Mouse (Mus musculus): ENCODE data around the gene Ppp1r9a. TPM values are rescaled to one million over a fixed set of nuclear protein-coding genes. Genes with fewer than 3 reads are reported as not detected.

Ppp1r9a gene
- polyA plus RNA-seq, 1 experiment from 2014 or later = 21.3 TPM

GRCm38 (mm10) chr6:4972808-4973207 is 70.1 kb downstream of the Ppp1r9a start:
- Histone ChIP-seq H3K9ac (ENCODE audit: low read length) (no peak overlapping the region), H3K27me3 (replicated peaks; ENCODE audit: control insufficient read depth, insufficient read depth, low read length) (no peaks in the 10 kb centered on the region), H3K27ac (ENCODE audit: low read depth, low read length) (no peak overlapping the region), H3K4me1 (ENCODE audit: control insufficient read depth, insufficient read depth, low read length) (peaks cover 2% of the 10 kb centered on the region; the same call in 1 of the 2 replicates), H3K4me2 (ENCODE audit: low read length) (no peak overlapping the region), H3K36me3 (ENCODE audit: control insufficient read depth, insufficient read depth, low read length) (no peaks in the 10 kb centered on the region), H3K9me3 (replicated peaks; ENCODE audit: control insufficient read depth, low read length) (no peaks in the 10 kb centered on the region), H3K4me3 (ENCODE audit: low read depth, low read length) (no peak overlapping the region)
- peak; percentile 79 for ATAC-seq
- DNase-seq (ENCODE audit: low spot score) = peak; percentile 49
- WGBS = 31% methylated on average over 6 of the region's 6 CpGs

- Histone ChIP-seq H3K9ac (ENCODE audit: low read length) (no peak overlapping the region), H3K36me3 (ENCODE audit: control insufficient read depth, insufficient read depth, low read length) (no peaks in the 10 kb centered on the region), H3K4me3 (ENCODE audit: low read depth, low read length) (no peak overlapping the region), H3K27ac (ENCODE audit: low read depth, low read length) (no peak overlapping the region), H3K4me2 (ENCODE audit: low read length) (no peak overlapping the region), H3K9me3 (replicated peaks; ENCODE audit: control insufficient read depth, low read length) (no peaks in the 10 kb centered on the region), H3K4me1 (ENCODE audit: control insufficient read depth, insufficient read depth, low read length) (peaks cover 2% of the 10 kb centered on the region; the same call in 1 of the 2 replicates), H3K27me3 (replicated peaks; ENCODE audit: control insufficient read depth, insufficient read depth, low read length) (no peaks in the 10 kb centered on the region)
- DNase-seq (ENCODE audit: low spot score) (no peak), ATAC-seq (no peak; the same call in 1 of the 2 replicates)
- WGBS = 93% methylated on average over 10 of the region's 10 CpGs
Observed at GRCm38 (mm10) chr6:4973337-4973736, 70.6 kb downstream of the Ppp1r9a start.

- H3K36me3 ChIP-seq (ENCODE audit: control insufficient read depth, insufficient read depth, low read length) = no peaks in the 10 kb centered on the region
- H3K9me3 ChIP-seq (replicated peaks; ENCODE audit: control insufficient read depth, low read length) = no peaks in the 10 kb centered on the region
- no peak for DNase-seq (ENCODE audit: low spot score)
- H3K4me2 ChIP-seq (ENCODE audit: low read length) = no peak overlapping the region
- H3K4me1 ChIP-seq (ENCODE audit: control insufficient read depth, insufficient read depth, low read length) = peaks cover 4% of the 10 kb centered on the region; the same call in 1 of the 2 replicates
- H3K27ac ChIP-seq (ENCODE audit: low read depth, low read length) = no peak overlapping the region
- WGBS = 92% methylated on average over 4 of the region's 4 CpGs
- no peak overlapping the region for H3K4me3 ChIP-seq (ENCODE audit: low read depth, low read length)
- no peaks in the 10 kb centered on the region for H3K27me3 ChIP-seq (replicated peaks; ENCODE audit: control insufficient read depth, insufficient read depth, low read length)
- H3K9ac ChIP-seq (ENCODE audit: low read length) = no peak overlapping the region
- no peak for ATAC-seq
Observed at GRCm38 (mm10) chr6:4977515-4977914, 74.8 kb downstream of the Ppp1r9a start.

- H3K27ac ChIP-seq (ENCODE audit: low read depth, low read length) = no peak overlapping the region
- no peaks in the 10 kb centered on the region for H3K27me3 ChIP-seq (replicated peaks; ENCODE audit: control insufficient read depth, insufficient read depth, low read length)
- H3K4me1 ChIP-seq (ENCODE audit: control insufficient read depth, insufficient read depth, low read length) = peaks cover 2% of the 10 kb centered on the region; the same call in 1 of the 2 replicates
- H3K4me2 ChIP-seq (ENCODE audit: low read length) = no peak overlapping the region
- 95% methylated on average over 2 of the region's 2 CpGs for WGBS
- DNase-seq (ENCODE audit: low spot score) = no peak
- ATAC-seq = no peak
- no peak overlapping the region for H3K4me3 ChIP-seq (ENCODE audit: low read depth, low read length)
- H3K9me3 ChIP-seq (replicated peaks; ENCODE audit: control insufficient read depth, low read length) = no peaks in the 10 kb centered on the region
- no peak overlapping the region for H3K9ac ChIP-seq (ENCODE audit: low read length)
- no peaks in the 10 kb centered on the region for H3K36me3 ChIP-seq (ENCODE audit: control insufficient read depth, insufficient read depth, low read length)
Observed at GRCm38 (mm10) chr6:4978249-4978648, 75.5 kb downstream of the Ppp1r9a start.

- no peak for DNase-seq (ENCODE audit: low spot score)
- H3K27ac ChIP-seq (ENCODE audit: low read depth, low read length) = no peak overlapping the region
Observed at GRCm38 (mm10) chr6:4978897-4979296, 76.2 kb downstream of the Ppp1r9a start.

GRCm38 (mm10) chr6:4980113-4980512 is 77.4 kb downstream of the Ppp1r9a start:
- 52% methylated on average over 3 of the region's 3 CpGs for WGBS
- no peaks in the 10 kb centered on the region for H3K36me3 ChIP-seq (ENCODE audit: control insufficient read depth, insufficient read depth, low read length)
- H3K4me1 ChIP-seq (ENCODE audit: control insufficient read depth, insufficient read depth, low read length) = peaks cover 2% of the 10 kb centered on the region; the same call in 1 of the 2 replicates
- no peak overlapping the region for H3K4me3 ChIP-seq (ENCODE audit: low read depth, low read length)
- H3K9ac ChIP-seq (ENCODE audit: low read length) = no peak overlapping the region
- DNase-seq (ENCODE audit: low spot score) (no peak), ATAC-seq (no peak)
- H3K27me3 ChIP-seq (replicated peaks; ENCODE audit: control insufficient read depth, insufficient read depth, low read length) = no peaks in the 10 kb centered on the region
- H3K4me2 ChIP-seq (ENCODE audit: low read length) = no peak overlapping the region
- no peaks in the 10 kb centered on the region for H3K9me3 ChIP-seq (replicated peaks; ENCODE audit: control insufficient read depth, low read length)
- no peak overlapping the region for H3K27ac ChIP-seq (ENCODE audit: low read depth, low read length)

More at GRCm38 (mm10) chr6:4978897-4979296, 76.2 kb downstream of the Ppp1r9a start:
- Histone ChIP-seq H3K4me1 (ENCODE audit: control insufficient read depth, insufficient read depth, low read length) (peaks cover 2% of the 10 kb centered on the region; the same call in 1 of the 2 replicates), H3K4me3 (ENCODE audit: low read depth, low read length) (no peak overlapping the region), H3K9me3 (replicated peaks; ENCODE audit: control insufficient read depth, low read length) (no peaks in the 10 kb centered on the region), H3K4me2 (ENCODE audit: low read length) (no peak overlapping the region), H3K36me3 (ENCODE audit: control insufficient read depth, insufficient read depth, low read length) (no peaks in the 10 kb centered on the region), H3K9ac (ENCODE audit: low read length) (no peak overlapping the region), H3K27me3 (replicated peaks; ENCODE audit: control insufficient read depth, insufficient read depth, low read length) (no peaks in the 10 kb centered on the region)
- ATAC-seq = no peak

GRCm38 (mm10) chr6:4982686-4983162 is 80.0 kb downstream of the Ppp1r9a start:
- ATAC-seq (peak; percentile 57; the same call in 1 of the 2 replicates), DNase-seq (ENCODE audit: low spot score) (peak; percentile 11)
- WGBS = 36% methylated on average over 9 of the region's 9 CpGs
- H3K4me3 ChIP-seq (ENCODE audit: low read depth, low read length) = no peak overlapping the region
- no peaks in the 10 kb centered on the region for H3K36me3 ChIP-seq (ENCODE audit: control insufficient read depth, insufficient read depth, low read length)
- H3K9ac ChIP-seq (ENCODE audit: low read length) = no peak overlapping the region
- H3K27me3 ChIP-seq (replicated peaks; ENCODE audit: control insufficient read depth, insufficient read depth, low read length) = no peaks in the 10 kb centered on the region
- H3K4me1 ChIP-seq (ENCODE audit: control insufficient read depth, insufficient read depth, low read length) = peaks cover 2% of the 10 kb centered on the region; the same call in 1 of the 2 replicates
- H3K27ac ChIP-seq (ENCODE audit: low read depth, low read length) = no peak overlapping the region
- H3K9me3 ChIP-seq (replicated peaks; ENCODE audit: control insufficient read depth, low read length) = no peaks in the 10 kb centered on the region
- H3K4me2 ChIP-seq (ENCODE audit: low read length) = no peak overlapping the region

- DNase-seq (ENCODE audit: low spot score) (no peak), ATAC-seq (no peak)
- no peaks in the 10 kb centered on the region for H3K9me3 ChIP-seq (replicated peaks; ENCODE audit: control insufficient read depth, low read length)
- H3K4me1 ChIP-seq (ENCODE audit: control insufficient read depth, insufficient read depth, low read length) = no peaks in the 10 kb centered on the region
- no peak overlapping the region for H3K27ac ChIP-seq (ENCODE audit: low read depth, low read length)
- no peaks in the 10 kb centered on the region for H3K27me3 ChIP-seq (replicated peaks; ENCODE audit: control insufficient read depth, insufficient read depth, low read length)
- H3K36me3 ChIP-seq (ENCODE audit: control insufficient read depth, insufficient read depth, low read length) = no peaks in the 10 kb centered on the region
- H3K4me3 ChIP-seq (ENCODE audit: low read depth, low read length) = no peak overlapping the region
- H3K4me2 ChIP-seq (ENCODE audit: low read length) = no peak overlapping the region
- 96% methylated on average over 3 of the region's 3 CpGs for WGBS
- H3K9ac ChIP-seq (ENCODE audit: low read length) = no peak overlapping the region
Observed at GRCm38 (mm10) chr6:4985668-4986067, 83.0 kb downstream of the Ppp1r9a start.

GRCm38 (mm10) chr6:4987084-4987483 is 84.4 kb downstream of the Ppp1r9a start:
- ATAC-seq = no peak

More at GRCm38 (mm10) chr6:4987084-4987483, 84.4 kb downstream of the Ppp1r9a start:
- no peak overlapping the region for H3K4me3 ChIP-seq (ENCODE audit: low read depth, low read length)
- H3K27me3 ChIP-seq (replicated peaks; ENCODE audit: control insufficient read depth, insufficient read depth, low read length) = no peaks in the 10 kb centered on the region
- no peak for DNase-seq (ENCODE audit: low spot score)
- no peaks in the 10 kb centered on the region for H3K9me3 ChIP-seq (replicated peaks; ENCODE audit: control insufficient read depth, low read length)
- H3K9ac ChIP-seq (ENCODE audit: low read length) = no peak overlapping the region
- H3K4me2 ChIP-seq (ENCODE audit: low read length) = no peak overlapping the region
- no peaks in the 10 kb centered on the region for H3K4me1 ChIP-seq (ENCODE audit: control insufficient read depth, insufficient read depth, low read length)
- no peaks in the 10 kb centered on the region for H3K36me3 ChIP-seq (ENCODE audit: control insufficient read depth, insufficient read depth, low read length)
- H3K27ac ChIP-seq (ENCODE audit: low read depth, low read length) = no peak overlapping the region
- 91% methylated on average over 5 of the region's 5 CpGs for WGBS

Data from forebrain, embryonic 14.5 days (tissue).